Mouse (Mus musculus) liver, embryonic 16.5 days (tissue): Measurements from ENCODE around the gene Usp3. TPM values are rescaled to one million over a fixed set of nuclear protein-coding genes. Genes with fewer than 3 reads are reported as not detected.

ENCODE experiments used
- ATAC-seq: fragments of 200-750 bp; cut with Nextera tagmentation; 2 replicates; pipeline ENCODE4 v1.8.0; 2017; ENCODE audit warnings: low read depth, mild to moderate bottlenecking, moderate number of reproducible peaks, moderate library complexity
- H3K27ac ChIP-seq: fragments of 300-500 bp; sonication (generic); 2 replicates; pipeline ENCODE4 v1.5.1; 2014; ENCODE audit warnings: mild to moderate bottlenecking, low read length
- H3K27me3 ChIP-seq: fragments of 300-500 bp; sonication (generic); 2 replicates; pipeline ENCODE4 v1.6.1; 2014; ENCODE audit warnings: low read depth, low read length, mixed read lengths; ENCODE audit not compliant: control insufficient read depth, insufficient read depth
- H3K36me3 ChIP-seq: fragments of 300-500 bp; sonication (generic); 2 replicates; pipeline ENCODE4 v1.6.1; 2014; ENCODE audit warnings: mild to moderate bottlenecking; ENCODE audit not compliant: control insufficient read depth, insufficient read depth
- H3K4me1 ChIP-seq: fragments of 300-500 bp; sonication (generic); 2 replicates; pipeline ENCODE4 v1.6.1; 2014; ENCODE audit warnings: low read depth, low read length, mixed read lengths; ENCODE audit not compliant: control insufficient read depth
- H3K4me2 ChIP-seq: fragments of 300-500 bp; sonication (generic); 2 replicates; pipeline ENCODE4 v1.6.1; 2014; ENCODE audit warnings: low read depth, low read length, mixed read lengths
- H3K4me3 ChIP-seq: fragments of 300-500 bp; sonication (generic); 2 replicates; pipeline ENCODE4 v1.5.1; 2014; ENCODE audit warnings: low read depth, mild to moderate bottlenecking, low read length
- H3K9ac ChIP-seq: fragments of 300-500 bp; sonication (generic); 2 replicates; pipeline ENCODE4 v1.6.1; 2014; ENCODE audit warnings: low read depth, low read length
- H3K9me3 ChIP-seq: fragments of 300-500 bp; sonication (generic); replicated peaks from 2 replicates; pipeline ENCODE4 v1.6.1; 2016; ENCODE audit warnings: low read length; ENCODE audit not compliant: control insufficient read depth
- WGBS: fragments of 180-500 bp; shearing (Covaris S2); extraction: QIAGEN DNeasy Blood & Tissue Kit; methylation state at CpG from one replicate; pipeline ENCODE4 v1.1.7; 2014; ENCODE audit not compliant: insufficient replicate concordance; 5-methylcytosine and 5-hydroxymethylcytosine counted together
- polyA plus RNA-seq: library from polyadenylated mRNA; unstranded; fragments of >200 nt; fragmentation: Nextera tagmentation; extraction: Ambion mirVana; gene quantifications from 2 replicates; pipeline ENCODE4 v1.2.1, GENCODE M21; 2015

Gene Usp3
- polyA plus RNA-seq, 1 experiment from 2014 or later, result 11.9 TPM

- Histone ChIP-seq H3K36me3 (no peaks in the 10 kb centered on the region), H3K4me3 (no peak overlapping the region), H3K9ac (no peak overlapping the region), H3K27ac (no peak overlapping the region), H3K4me1 (peaks cover 24% of the 10 kb centered on the region), H3K9me3 (no peaks in the 10 kb centered on the region), H3K27me3 (no peaks in the 10 kb centered on the region), H3K4me2 (no peak overlapping the region)
- WGBS, result 56% methylated on average over 7 of the region's 7 CpGs
- no peak for ATAC-seq
Observed at GRCm38 (mm10) chr9:66597480-66598215, 4.7 kb upstream of the Usp3 start.

- no peak overlapping the region for H3K4me3 ChIP-seq
- no peak overlapping the region for H3K27ac ChIP-seq
- WGBS, result 58% methylated on average over 6 of the region's 6 CpGs
- no peaks in the 10 kb centered on the region for H3K36me3 ChIP-seq
- H3K4me1 ChIP-seq, result peaks cover 24% of the 10 kb centered on the region
- no peak for ATAC-seq
- no peaks in the 10 kb centered on the region for H3K27me3 ChIP-seq
- no peak overlapping the region for H3K9ac ChIP-seq
- H3K9me3 ChIP-seq, result no peaks in the 10 kb centered on the region
- no peak overlapping the region for H3K4me2 ChIP-seq
Observed at GRCm38 (mm10) chr9:66597076-66597475, 4.1 kb upstream of the Usp3 start.

GRCm38 (mm10) chr9:66595722-66596675 lies 3.1 kb upstream of the Usp3 start:
- no peak for ATAC-seq
- Histone ChIP-seq H3K9me3 (no peaks in the 10 kb centered on the region), H3K27me3 (no peaks in the 10 kb centered on the region), H3K36me3 (no peaks in the 10 kb centered on the region), H3K4me2 (no peak overlapping the region), H3K4me3 (no peak overlapping the region), H3K9ac (no peak overlapping the region), H3K27ac (peak overlapping the region; percentile 5; the same call in 1 of the 2 replicates), H3K4me1 (peaks cover 34% of the 10 kb centered on the region)
- WGBS, result 63% methylated on average over 5 of the region's 5 CpGs

GRCm38 (mm10) chr9:66594061-66594460 lies 1.1 kb upstream of the Usp3 start:
- peaks cover 36% of the 10 kb centered on the region for H3K4me1 ChIP-seq
- no peaks in the 10 kb centered on the region for H3K9me3 ChIP-seq
- no peak for ATAC-seq
- H3K4me2 ChIP-seq, result peak overlapping the region; percentile 93
- peak overlapping the region; percentile 69 for H3K9ac ChIP-seq
- H3K36me3 ChIP-seq, result no peaks in the 10 kb centered on the region
- H3K27ac ChIP-seq, result peak overlapping the region; percentile 93
- no peaks in the 10 kb centered on the region for H3K27me3 ChIP-seq
- H3K4me3 ChIP-seq, result peak overlapping the region; percentile 93
- WGBS, result 39% methylated on average over 3 of the region's 3 CpGs

GRCm38 (mm10) chr9:66593613-66593969 lies 649 bp upstream of the Usp3 start:
- Histone ChIP-seq H3K4me2 (peak overlapping the region; percentile 93), H3K4me1 (peaks cover 31% of the 10 kb centered on the region), H3K9ac (peak overlapping the region; percentile 69), H3K27ac (peak overlapping the region; percentile 93), H3K4me3 (peak overlapping the region; percentile 93), H3K27me3 (no peaks in the 10 kb centered on the region), H3K36me3 (no peaks in the 10 kb centered on the region), H3K9me3 (no peaks in the 10 kb centered on the region)
- no peak for ATAC-seq
- 2% methylated on average over 12 of the region's 12 CpGs for WGBS

GRCm38 (mm10) chr9:66591851-66592645 lies 894 bp downstream of the Usp3 start:
- H3K4me3 ChIP-seq, result peak overlapping the region; percentile 93
- H3K27ac ChIP-seq, result peak overlapping the region; percentile 90
- no peaks in the 10 kb centered on the region for H3K27me3 ChIP-seq
- H3K4me2 ChIP-seq, result peak overlapping the region; percentile 93
- H3K4me1 ChIP-seq, result peaks cover 32% of the 10 kb centered on the region
- peak; percentile 66 for ATAC-seq
- peak overlapping the region; percentile 94 for H3K9ac ChIP-seq
- WGBS, result under 1% methylated on average over 63 of the region's 83 CpGs
- H3K36me3 ChIP-seq, result no peaks in the 10 kb centered on the region
- no peaks in the 10 kb centered on the region for H3K9me3 ChIP-seq

GRCm38 (mm10) chr9:66590051-66590450 lies 2.9 kb downstream of the Usp3 start:
- Histone ChIP-seq H3K27ac (no peak overlapping the region), H3K4me3 (no peak overlapping the region), H3K4me2 (no peak overlapping the region), H3K4me1 (peaks cover 33% of the 10 kb centered on the region), H3K9me3 (no peaks in the 10 kb centered on the region), H3K36me3 (no peaks in the 10 kb centered on the region), H3K27me3 (no peaks in the 10 kb centered on the region), H3K9ac (no peak overlapping the region)
- ATAC-seq, result no peak
- WGBS, result 66% methylated on average over 2 of the region's 2 CpGs

- Histone ChIP-seq H3K36me3 (no peaks in the 10 kb centered on the region), H3K9ac (no peak overlapping the region), H3K4me1 (peaks cover 22% of the 10 kb centered on the region), H3K27me3 (no peaks in the 10 kb centered on the region), H3K4me3 (no peak overlapping the region), H3K4me2 (no peak overlapping the region), H3K27ac (no peak overlapping the region), H3K9me3 (no peaks in the 10 kb centered on the region)
- 75% methylated on average over 1 of the region's 1 CpGs for WGBS
- no peak for ATAC-seq
Observed at GRCm38 (mm10) chr9:66587016-66587415, 5.9 kb downstream of the Usp3 start.
